Mouse (Mus musculus): Measurements from ENCODE around the gene Tgfbr2. TPM values are rescaled to one million over a fixed set of nuclear protein-coding genes. Genes with fewer than 3 reads are reported as not detected.

Tgfbr2 gene
- polyA plus RNA-seq, 2 experiments: 3.2 to 4.2 TPM

DNA sequence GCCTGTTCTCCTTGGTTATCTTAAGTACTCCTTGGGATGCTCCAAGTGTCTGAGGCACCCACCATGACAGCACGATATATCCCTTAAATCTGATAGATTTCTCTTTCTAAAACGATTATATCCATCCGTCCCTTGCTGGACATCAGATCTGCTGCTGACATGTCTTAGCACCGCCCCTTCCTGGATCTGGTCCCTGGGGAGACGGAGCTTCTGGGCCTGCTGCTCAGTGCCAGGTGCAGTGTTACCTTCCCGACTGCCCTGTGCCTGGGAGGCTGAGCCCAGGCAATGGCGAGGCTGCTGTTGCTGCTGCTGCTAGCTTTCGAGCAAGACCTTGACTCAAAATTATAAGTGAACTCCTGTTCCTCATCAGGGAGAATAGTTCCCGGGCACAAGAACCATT lies 75.1 kb downstream of the Tgfbr2 start:
- no peak overlapping the region for H3K4me3 ChIP-seq (ENCODE audit: insufficient read depth in 1 of 2, low read depth in 2 of 2, low read length in 2 of 2)
- no peaks in the 10 kb centered on the region for H3K4me1 ChIP-seq (replicated peaks; ENCODE audit: control insufficient read depth in 2 of 2, insufficient read depth in 2 of 2, low read length in 1 of 2)
- WGBS (ENCODE audit: insufficient replicate concordance): 65% methylated on average over 9 of the region's 9 CpGs
- H3K27me3 ChIP-seq (ENCODE audit: control insufficient read depth, insufficient read depth, low read length): no peaks in the 10 kb centered on the region
- H3K36me3 ChIP-seq (replicated peaks; ENCODE audit: control insufficient read depth, insufficient read depth, low read depth): no peaks in the 10 kb centered on the region
- no peak for ATAC-seq (ENCODE audit: insufficient read depth)
- H3K9ac ChIP-seq (replicated peaks): no peak overlapping the region
- no peak overlapping the region for H3K27ac ChIP-seq
- no peak for DNase-seq (ENCODE audit: low read depth in 3 of 3, low spot score in 3 of 3)
- H3K4me2 ChIP-seq (ENCODE audit: low read depth): no peak overlapping the region
- H3K9me3 ChIP-seq (ENCODE audit: control insufficient read depth, low read length): no peaks in the 10 kb centered on the region
- TF ChIP-seq EP300 (IDR thresholded peaks at IDR 0.05; ENCODE audit: low read depth) (no peak), CTCF (IDR thresholded peaks at IDR 0.05; ENCODE audit: low read depth) (no peak)

DNA sequence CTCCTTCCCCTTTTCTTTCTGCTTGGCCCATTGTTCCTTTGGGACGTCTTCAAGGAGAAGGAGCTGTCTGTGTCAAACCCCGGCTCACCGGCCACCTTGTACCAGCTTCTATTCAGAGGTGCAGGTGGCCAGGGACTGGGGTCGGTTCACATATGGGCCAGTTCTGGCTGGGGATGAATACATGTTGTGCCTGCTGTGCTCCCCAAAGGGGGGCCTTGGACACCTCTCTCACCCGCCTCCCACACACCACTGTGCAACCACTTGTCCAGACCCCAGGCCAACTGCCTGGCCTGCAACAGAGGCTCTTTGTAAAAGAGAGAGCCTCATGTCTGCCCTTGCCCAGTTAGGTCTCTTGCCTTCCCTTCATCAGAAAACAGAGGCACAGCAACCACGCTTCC lies 75.6 kb downstream of the Tgfbr2 start:
- DNase-seq (ENCODE audit: low read depth in 3 of 3, low spot score in 3 of 3) (no peak), ATAC-seq (ENCODE audit: insufficient read depth) (no peak)
- no peak overlapping the region for H3K27ac ChIP-seq
- no peaks in the 10 kb centered on the region for H3K27me3 ChIP-seq (ENCODE audit: control insufficient read depth, insufficient read depth, low read length)
- no peaks in the 10 kb centered on the region for H3K36me3 ChIP-seq (replicated peaks; ENCODE audit: control insufficient read depth, insufficient read depth, low read depth)
- H3K9ac ChIP-seq (replicated peaks): no peak overlapping the region
- TF ChIP-seq CTCF (IDR thresholded peaks at IDR 0.05; ENCODE audit: low read depth): no peak
- no peak for TF ChIP-seq EP300 (IDR thresholded peaks at IDR 0.05; ENCODE audit: low read depth)
- 72% methylated on average over 6 of the region's 6 CpGs for WGBS (ENCODE audit: insufficient replicate concordance)
- H3K4me1 ChIP-seq (replicated peaks; ENCODE audit: control insufficient read depth in 2 of 2, insufficient read depth in 2 of 2, low read length in 1 of 2): no peaks in the 10 kb centered on the region
- no peak overlapping the region for H3K4me2 ChIP-seq (ENCODE audit: low read depth)
- no peak overlapping the region for H3K4me3 ChIP-seq (ENCODE audit: insufficient read depth in 1 of 2, low read depth in 2 of 2, low read length in 2 of 2)
- no peaks in the 10 kb centered on the region for H3K9me3 ChIP-seq (ENCODE audit: control insufficient read depth, low read length)

DNA sequence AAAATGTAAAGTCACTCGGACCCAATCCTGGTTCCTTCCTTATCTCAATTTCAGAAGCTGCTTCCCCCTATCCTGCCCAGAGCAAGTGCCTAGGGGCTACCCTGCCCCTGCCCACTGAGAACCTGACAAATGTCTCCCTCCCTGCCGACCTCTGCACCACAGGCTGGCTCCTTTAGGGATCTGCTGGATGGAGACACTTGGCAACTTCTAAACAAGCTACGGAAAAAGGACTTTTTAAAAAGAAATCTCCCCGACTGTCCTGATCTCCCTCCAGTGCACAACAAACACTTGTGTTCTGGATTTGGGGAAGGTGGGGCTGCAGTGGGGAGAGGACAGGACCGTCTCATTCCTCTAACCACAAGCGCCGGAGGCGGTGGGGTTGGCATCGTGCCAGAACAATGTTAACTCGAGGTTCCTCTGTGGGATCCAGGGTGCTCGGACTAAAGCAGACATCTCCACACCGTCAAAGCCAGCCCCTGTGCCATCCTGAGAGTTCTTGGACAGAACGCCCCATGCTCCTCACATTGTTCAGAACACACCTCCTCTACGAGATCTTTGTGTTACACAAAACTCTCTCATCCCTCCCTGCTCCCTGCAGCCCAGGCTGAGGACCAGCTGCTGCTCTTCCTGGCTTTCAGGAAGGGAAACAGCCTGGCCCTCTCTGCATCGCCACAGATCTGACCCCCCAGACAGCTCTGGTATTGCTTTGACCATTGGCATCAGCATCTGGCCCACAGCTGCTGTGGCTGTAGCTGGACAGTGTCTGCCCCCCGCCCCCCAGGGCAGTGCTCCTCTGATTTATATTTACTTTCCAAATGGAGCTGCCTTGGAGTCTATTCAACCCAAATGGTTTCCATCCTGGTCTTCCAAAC lies 76.2 kb downstream of the Tgfbr2 start:
- no peak for TF ChIP-seq EP300 (IDR thresholded peaks at IDR 0.05; ENCODE audit: low read depth)
- TF ChIP-seq CTCF (IDR thresholded peaks at IDR 0.05; ENCODE audit: low read depth): no peak
- H3K27ac ChIP-seq: no peak overlapping the region
- no peak overlapping the region for H3K9ac ChIP-seq (replicated peaks)
- H3K4me3 ChIP-seq (ENCODE audit: insufficient read depth in 1 of 2, low read depth in 2 of 2, low read length in 2 of 2): no peak overlapping the region
- no peaks in the 10 kb centered on the region for H3K9me3 ChIP-seq (ENCODE audit: control insufficient read depth, low read length)
- WGBS (ENCODE audit: insufficient replicate concordance): 61% methylated on average over 16 of the region's 16 CpGs
- H3K4me2 ChIP-seq (ENCODE audit: low read depth): no peak overlapping the region
- no peak for DNase-seq (ENCODE audit: low read depth in 3 of 3, low spot score in 3 of 3)
- H3K4me1 ChIP-seq (replicated peaks; ENCODE audit: control insufficient read depth in 2 of 2, insufficient read depth in 2 of 2, low read length in 1 of 2): no peaks in the 10 kb centered on the region
- ATAC-seq (ENCODE audit: insufficient read depth): no peak
- H3K36me3 ChIP-seq (replicated peaks; ENCODE audit: control insufficient read depth, insufficient read depth, low read depth): no peaks in the 10 kb centered on the region
- H3K27me3 ChIP-seq (ENCODE audit: control insufficient read depth, insufficient read depth, low read length): no peaks in the 10 kb centered on the region

DNA sequence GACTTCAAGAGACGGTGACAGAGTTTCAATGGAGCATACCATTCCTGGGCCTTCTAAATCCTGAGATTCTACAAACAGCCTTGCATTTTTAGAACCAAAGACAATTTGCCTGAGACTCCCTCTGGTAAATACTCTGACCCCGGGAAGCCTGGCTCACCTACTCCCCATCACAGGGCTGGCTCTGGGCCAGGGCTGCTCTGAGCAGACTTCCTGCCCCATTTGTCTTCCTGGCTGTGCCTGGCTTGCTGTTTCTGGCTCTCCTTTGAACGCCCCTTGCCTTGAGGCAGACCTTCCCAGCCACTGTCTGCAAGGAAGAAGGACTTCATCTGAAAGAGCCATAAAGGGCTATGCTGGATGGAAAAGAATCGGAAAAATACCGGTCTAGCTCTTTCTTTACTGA lies 83.2 kb downstream of the Tgfbr2 start:
- DNase-seq (ENCODE audit: low read depth in 3 of 3, low spot score in 3 of 3) (no peak), ATAC-seq (ENCODE audit: insufficient read depth) (no peak)
- Histone ChIP-seq H3K27me3 (ENCODE audit: control insufficient read depth, insufficient read depth, low read length) (no peaks in the 10 kb centered on the region), H3K9me3 (ENCODE audit: control insufficient read depth, low read length) (no peaks in the 10 kb centered on the region), H3K36me3 (replicated peaks; ENCODE audit: control insufficient read depth, insufficient read depth, low read depth) (no peaks in the 10 kb centered on the region), H3K4me2 (ENCODE audit: low read depth) (no peak overlapping the region), H3K27ac (no peak overlapping the region), H3K4me1 (replicated peaks; ENCODE audit: control insufficient read depth in 2 of 2, insufficient read depth in 2 of 2, low read length in 1 of 2) (no peaks in the 10 kb centered on the region), H3K9ac (replicated peaks) (no peak overlapping the region), H3K4me3 (ENCODE audit: insufficient read depth in 1 of 2, low read depth in 2 of 2, low read length in 2 of 2) (no peak overlapping the region)
- no peak for TF ChIP-seq CTCF (IDR thresholded peaks at IDR 0.05; ENCODE audit: low read depth)
- no peak for TF ChIP-seq EP300 (IDR thresholded peaks at IDR 0.05; ENCODE audit: low read depth)
- WGBS (ENCODE audit: insufficient replicate concordance): 59% methylated on average over 5 of the region's 5 CpGs

DNA sequence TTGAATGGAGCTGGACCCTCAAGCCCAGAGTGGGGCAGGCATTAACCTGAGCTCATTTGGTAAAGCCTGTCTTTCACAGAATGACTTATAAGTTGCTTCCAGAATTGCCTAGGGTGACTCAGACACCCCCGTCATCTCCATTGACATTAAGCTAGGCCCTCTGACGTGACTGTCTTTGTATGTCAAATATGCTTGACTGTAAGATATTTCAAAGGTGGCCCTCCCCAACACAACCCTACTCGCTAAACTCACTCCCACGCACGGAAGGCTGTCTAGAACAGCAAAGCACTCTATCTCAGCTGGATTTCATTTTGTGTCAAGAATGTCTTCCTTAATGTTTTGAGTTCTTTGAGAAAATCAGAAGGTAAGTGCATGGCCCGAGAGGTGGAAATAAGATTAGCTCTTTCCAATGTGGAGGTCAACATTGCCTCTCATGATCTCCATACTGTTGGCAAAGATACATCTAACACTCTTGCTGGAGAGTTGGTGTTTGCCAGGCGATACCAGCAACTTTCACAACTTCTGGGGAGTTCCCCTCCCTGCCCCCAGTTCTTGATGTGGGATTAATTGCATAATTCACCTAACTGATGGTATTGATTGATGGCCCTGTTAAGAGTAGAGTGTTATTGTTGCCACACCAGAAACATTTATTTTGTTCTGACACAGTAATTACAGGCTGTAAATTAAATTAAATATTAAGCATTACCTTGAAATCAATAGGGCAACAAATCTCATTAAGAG lies 83.9 kb downstream of the Tgfbr2 start:
- Histone ChIP-seq H3K9me3 (ENCODE audit: control insufficient read depth, low read length) (no peaks in the 10 kb centered on the region), H3K9ac (replicated peaks) (no peak overlapping the region), H3K36me3 (replicated peaks; ENCODE audit: control insufficient read depth, insufficient read depth, low read depth) (no peaks in the 10 kb centered on the region), H3K4me3 (ENCODE audit: insufficient read depth in 1 of 2, low read depth in 2 of 2, low read length in 2 of 2) (no peak overlapping the region), H3K27me3 (ENCODE audit: control insufficient read depth, insufficient read depth, low read length) (no peaks in the 10 kb centered on the region), H3K4me1 (replicated peaks; ENCODE audit: control insufficient read depth in 2 of 2, insufficient read depth in 2 of 2, low read length in 1 of 2) (no peaks in the 10 kb centered on the region), H3K27ac (no peak overlapping the region), H3K4me2 (ENCODE audit: low read depth) (no peak overlapping the region)
- no peak for DNase-seq (ENCODE audit: low read depth in 3 of 3, low spot score in 3 of 3)
- TF ChIP-seq EP300 (IDR thresholded peaks at IDR 0.05; ENCODE audit: low read depth): no peak
- no peak for TF ChIP-seq CTCF (IDR thresholded peaks at IDR 0.05; ENCODE audit: low read depth)
- 62% methylated on average over 7 of the region's 7 CpGs for WGBS (ENCODE audit: insufficient replicate concordance)
- ATAC-seq (ENCODE audit: insufficient read depth): no peak

Measured in liver, embryonic 14.5 days (tissue).